Mouse (Mus musculus) gastrocnemius, postnatal 14 days (tissue): ENCODE measurements at regions not wholly inside any gene's neighbourhood (a gene's known extent, or its start where the extent isn't known, plus 50 kb on each side); places are given as distances from the start of the nearest gene placed in this dataset.

ENCODE experiments used
- DNase-seq: peaks from one replicate; pipeline ENCODE4 v3.0.0; 2021; ENCODE audit warnings: mixed read lengths
- intact Hi-C: fragments of 180-260 bp; cut with DNase I; formaldehyde crosslinking; loops from one replicate; pipeline ENCODE4 v1.15.1; 2025; ENCODE audit warnings: low total_unique reads

GRCm38 (mm10) chr16:84581166-84581565 is 66.2 kb downstream of the A730009L09Rik start:
- intact Hi-C loops = no loop called here
- DNase-seq = no peak

- intact Hi-C loops = no loop called here
- no peak for DNase-seq
Observed at GRCm38 (mm10) chr16:84583323-84583722, 68.4 kb downstream of the A730009L09Rik start.

- no peak for DNase-seq
- intact Hi-C loops = no loop called here
Observed at GRCm38 (mm10) chr16:84583773-84584229, 68.9 kb downstream of the A730009L09Rik start.

GRCm38 (mm10) chr16:84584724-84585399 is 69.9 kb downstream of the A730009L09Rik start:
- DNase-seq = no peak
- intact Hi-C loops = no loop called here

- intact Hi-C loops = no loop called here
- no peak for DNase-seq
Observed at GRCm38 (mm10) chr16:84592978-84593377, 78.1 kb downstream of the A730009L09Rik start.

GRCm38 (mm10) chr16:84602969-84603368 is 88.0 kb downstream of the A730009L09Rik start:
- no peak for DNase-seq

GRCm38 (mm10) chr16:84603465-84604205 is 88.7 kb downstream of the A730009L09Rik start:
- no peak for DNase-seq
- intact Hi-C loops = no loop called here

More at GRCm38 (mm10) chr16:84602969-84603368, 88.0 kb downstream of the A730009L09Rik start:
- intact Hi-C loops = no loop called here

- intact Hi-C loops = no loop called here
- DNase-seq = no peak
Observed at GRCm38 (mm10) chr16:84604272-84604975, 89.5 kb downstream of the A730009L09Rik start.

- DNase-seq = no peak
- intact Hi-C loops = no loop called here
Observed at GRCm38 (mm10) chr16:84606010-84606803, 91.3 kb downstream of the A730009L09Rik start.

- intact Hi-C loops = no loop called here
- no peak for DNase-seq
Observed at GRCm38 (mm10) chr16:84606804-84607095, 91.8 kb downstream of the A730009L09Rik start.

- intact Hi-C loops = no loop called here
- no peak for DNase-seq
Observed at GRCm38 (mm10) chr16:84607503-84607902, 92.6 kb downstream of the A730009L09Rik start.

GRCm38 (mm10) chr16:84615683-84616082 is 100.8 kb downstream of the A730009L09Rik start:
- DNase-seq = no peak
- intact Hi-C loops = no loop called here

- intact Hi-C loops = no loop called here
- DNase-seq = no peak
Observed at GRCm38 (mm10) chr16:84616132-84616531, 101.2 kb downstream of the A730009L09Rik start.

GRCm38 (mm10) chr16:84618379-84618778 is 103.5 kb downstream of the A730009L09Rik start:
- no peak for DNase-seq
- intact Hi-C loops = no loop called here

- no peak for DNase-seq
- intact Hi-C loops = no loop called here
Observed at GRCm38 (mm10) chr16:84619876-84620275, 105.0 kb downstream of the A730009L09Rik start.

GRCm38 (mm10) chr16:84620861-84621260 is 105.9 kb downstream of the A730009L09Rik start:
- no peak for DNase-seq
- intact Hi-C loops = no loop called here

GRCm38 (mm10) chr16:84621300-84622031 is 106.5 kb downstream of the A730009L09Rik start:
- peak; percentile 5 for DNase-seq

GRCm38 (mm10) chr16:84623346-84624085 is 108.6 kb downstream of the A730009L09Rik start:
- intact Hi-C loops = no loop called here
- DNase-seq = no peak

More at GRCm38 (mm10) chr16:84621300-84622031, 106.5 kb downstream of the A730009L09Rik start:
- intact Hi-C loops = no loop called here
